Mouse (Mus musculus) intestine, embryonic 14.5 days (tissue): ENCODE measurements around the gene Ogfrl1. TPM values are rescaled to one million over a fixed set of nuclear protein-coding genes. Genes with fewer than 3 reads are reported as not detected.

Source experiments
- ATAC-seq: fragments of 200-750 bp; cut with Nextera tagmentation; replicated peaks from 2 replicates; pipeline ENCODE4 v1.8.0; 2017; ENCODE audit warnings: low read depth, moderate number of reproducible peaks, moderate TSS enrichment, moderate library complexity; ENCODE audit not compliant: low FRiP score, low TSS enrichment
- DNase-seq: peaks from one replicate; pipeline ENCODE4 v3.0.0-alpha.2; 2018; ENCODE audit warnings: low spot score
- H3K27ac ChIP-seq: fragments of 300-500 bp; sonication (generic); 2 replicates; pipeline ENCODE4 v1.5.1; 2014; ENCODE audit warnings: low read depth, mild to moderate bottlenecking, control low read depth
- H3K27me3 ChIP-seq: fragments of 300-500 bp; sonication (generic); replicated peaks from 2 replicates; pipeline ENCODE4 v1.6.1; 2014; ENCODE audit warnings: low read length, control low read depth; ENCODE audit not compliant: control insufficient read depth, insufficient read depth
- H3K36me3 ChIP-seq: fragments of 300-500 bp; sonication (generic); 2 replicates; pipeline ENCODE4 v1.6.1; 2014; ENCODE audit warnings: low read length, control low read depth; ENCODE audit not compliant: control insufficient read depth, insufficient read depth
- H3K4me1 ChIP-seq: fragments of 300-500 bp; sonication (generic); replicated peaks from 2 replicates; pipeline ENCODE4 v1.6.1; 2014; ENCODE audit warnings: low read length, control low read depth, mixed read lengths; ENCODE audit not compliant: control insufficient read depth, insufficient read depth
- H3K4me2 ChIP-seq: fragments of 300-500 bp; sonication (generic); 2 replicates; pipeline ENCODE4 v1.6.1; 2014; ENCODE audit warnings: low read length
- H3K4me3 ChIP-seq: fragments of 300-500 bp; sonication (generic); 2 replicates; pipeline ENCODE4 v1.5.1; 2014; ENCODE audit warnings: low read depth, low read length, control low read depth, mixed read lengths
- H3K9ac ChIP-seq: fragments of 300-500 bp; sonication (generic); 2 replicates; pipeline ENCODE4 v1.6.1; 2014; ENCODE audit warnings: mild to moderate bottlenecking, low read length
- H3K9me3 ChIP-seq: fragments of 300-500 bp; sonication (generic); 2 replicates; pipeline ENCODE4 v1.6.1; 2016; ENCODE audit warnings: low read length, control low read depth; ENCODE audit not compliant: control insufficient read depth
- WGBS: fragments of 180-500 bp; shearing (Covaris S2); extraction: QIAGEN DNeasy Blood & Tissue Kit; methylation state at CpG from one replicate; pipeline ENCODE4 v1.1.7; 2014; 5-methylcytosine and 5-hydroxymethylcytosine counted together
- polyA plus RNA-seq: library from polyadenylated mRNA; unstranded; fragments of >200 nt; fragmentation: Nextera tagmentation; extraction: Ambion mirVana; gene quantifications from 2 replicates; pipeline ENCODE4 v1.2.1, GENCODE M21; 2014

The Ogfrl1 gene
- polyA plus RNA-seq: 5.8 and 7.5 TPM in 2 replicates

DNA sequence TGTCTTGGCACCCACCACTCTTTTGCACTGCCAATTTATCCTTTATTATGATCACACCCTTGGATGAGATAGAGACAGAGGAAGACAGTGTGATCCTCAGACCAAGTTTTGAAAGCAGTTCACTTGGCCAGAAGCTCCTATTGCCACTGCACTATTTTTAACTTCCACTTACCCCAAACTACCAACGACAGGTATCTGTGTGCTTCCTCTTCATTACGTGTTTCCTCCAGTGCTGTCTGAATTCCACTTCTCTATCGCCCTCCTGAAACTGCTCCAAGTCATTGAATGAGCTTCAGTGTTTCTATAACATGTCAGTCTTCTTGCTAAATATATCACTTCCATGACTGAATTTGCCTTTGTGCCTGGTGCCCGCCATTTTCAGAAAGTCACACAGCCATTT is at the start of gene Ogfrl1:
Ogfrl1 (minus strand) TSS at position 150 of the 400 bp plus-strand sequence.
- no peaks in the 10 kb centered on the region for H3K36me3 ChIP-seq
- no peak within 1 kb of the TSS for H3K4me2 ChIP-seq
- no peak within 1 kb of the TSS for H3K9ac ChIP-seq
- no peaks in the 10 kb centered on the region for H3K27me3 ChIP-seq
- no peaks in the 10 kb centered on the region for H3K4me1 ChIP-seq
- H3K27ac ChIP-seq: no peak within 1 kb of the TSS
- DNase-seq (no peak), ATAC-seq (no peak)
- WGBS: 88% methylated on average over 4 of the region's 4 CpGs
- H3K9me3 ChIP-seq: no peaks in the 10 kb centered on the region
- H3K4me3 ChIP-seq: no peak within 1 kb of the TSS

DNA sequence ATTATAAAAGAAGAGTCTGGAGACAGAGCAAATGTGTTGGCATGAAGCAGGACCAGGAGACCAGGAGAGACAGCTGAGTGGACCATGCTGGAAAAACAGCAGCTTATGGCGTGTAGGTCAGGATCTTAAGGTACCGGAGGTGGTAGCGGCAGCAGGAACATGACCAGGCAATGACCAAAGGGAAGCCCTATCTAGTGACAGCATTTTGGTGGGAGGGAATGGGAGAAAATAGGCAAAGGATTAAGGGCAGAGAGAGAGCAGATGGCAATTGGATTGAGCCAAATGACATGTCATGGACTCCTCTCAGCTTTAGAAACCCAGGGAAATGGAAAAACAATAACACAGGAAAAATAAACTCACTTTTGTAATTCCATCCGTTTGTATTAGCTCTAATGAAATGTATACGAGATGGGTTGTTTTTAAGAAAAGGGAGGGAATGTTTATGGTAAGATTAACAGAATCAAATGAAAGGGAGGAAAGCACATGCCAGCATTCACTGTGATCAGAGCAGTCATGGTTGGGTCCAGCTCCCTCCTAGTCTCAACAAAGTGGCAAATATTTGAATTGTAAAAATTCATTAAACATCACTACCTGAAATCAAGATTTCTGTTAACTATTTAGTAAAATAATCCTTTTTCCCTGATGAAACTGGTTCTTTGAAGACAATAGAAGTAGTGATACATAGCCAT is 48.3 kb upstream of the Ogfrl1 start:
- Histone ChIP-seq H3K9ac (no peak overlapping the region), H3K36me3 (no peaks in the 10 kb centered on the region), H3K4me1 (no peaks in the 10 kb centered on the region), H3K9me3 (no peaks in the 10 kb centered on the region), H3K4me2 (no peak overlapping the region), H3K27me3 (no peaks in the 10 kb centered on the region), H3K27ac (no peak overlapping the region), H3K4me3 (no peak overlapping the region)
- ATAC-seq: no peak
- no peak for DNase-seq
- WGBS: 75% methylated on average over 5 of the region's 5 CpGs

DNA sequence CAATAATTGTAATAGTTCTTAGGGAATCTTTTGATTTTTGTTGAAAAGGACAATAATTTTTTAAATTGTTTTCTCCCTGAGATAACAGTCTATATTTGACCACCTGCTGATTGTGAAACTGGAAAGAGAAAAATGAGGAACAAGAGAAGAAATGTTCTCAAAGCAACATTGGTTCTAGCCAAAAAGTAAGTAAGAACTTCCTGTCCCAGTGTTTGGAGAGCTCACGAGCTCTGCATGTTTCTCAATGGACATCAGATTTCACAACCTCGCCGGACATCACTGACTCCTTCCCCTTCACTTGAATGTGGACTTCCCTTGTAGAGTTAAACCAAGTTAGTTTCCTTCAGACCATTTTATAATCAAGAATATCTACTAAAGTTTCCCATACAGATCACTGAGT is 36.0 kb upstream of the Ogfrl1 start:
- no peak overlapping the region for H3K4me2 ChIP-seq
- no peaks in the 10 kb centered on the region for H3K27me3 ChIP-seq
- H3K4me3 ChIP-seq: no peak overlapping the region
- DNase-seq (no peak), ATAC-seq (no peak)
- H3K27ac ChIP-seq: no peak overlapping the region
- H3K9me3 ChIP-seq: no peaks in the 10 kb centered on the region
- H3K4me1 ChIP-seq: no peaks in the 10 kb centered on the region
- no peak overlapping the region for H3K9ac ChIP-seq
- WGBS: 80% methylated on average over 3 of the region's 3 CpGs
- no peaks in the 10 kb centered on the region for H3K36me3 ChIP-seq

DNA sequence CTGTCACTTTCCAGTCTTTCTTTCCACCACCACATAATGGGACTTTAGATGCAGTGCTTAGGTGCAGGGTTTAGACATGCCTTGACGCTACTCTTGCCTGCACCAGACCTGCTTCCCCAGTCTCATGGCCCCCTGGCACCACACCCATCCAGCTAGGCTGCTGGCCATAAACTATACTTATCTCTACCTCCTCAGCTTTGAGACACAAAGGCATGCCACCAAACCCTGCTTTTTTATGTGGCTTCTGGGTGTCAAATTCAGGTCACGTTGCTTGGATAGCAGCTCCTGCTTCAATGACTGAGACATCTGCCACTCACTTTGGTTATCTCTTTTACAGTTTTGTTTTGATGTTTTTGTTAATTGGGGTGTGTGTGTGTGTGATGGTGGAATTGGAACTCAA is 28.9 kb upstream of the Ogfrl1 start:
- Histone ChIP-seq H3K9ac (no peak overlapping the region), H3K27me3 (no peaks in the 10 kb centered on the region), H3K4me3 (no peak overlapping the region), H3K4me1 (no peaks in the 10 kb centered on the region), H3K4me2 (no peak overlapping the region), H3K9me3 (0 out of 2 replicates have a peak, but pooled peaks cover 3% of the 10 kb centered on the region), H3K27ac (no peak overlapping the region), H3K36me3 (no peaks in the 10 kb centered on the region)
- DNase-seq (no peak), ATAC-seq (0 out of 2 replicates have a peak, but pooled peaks have one; percentile 12)
- WGBS: 71% methylated on average over 2 of the region's 2 CpGs

DNA sequence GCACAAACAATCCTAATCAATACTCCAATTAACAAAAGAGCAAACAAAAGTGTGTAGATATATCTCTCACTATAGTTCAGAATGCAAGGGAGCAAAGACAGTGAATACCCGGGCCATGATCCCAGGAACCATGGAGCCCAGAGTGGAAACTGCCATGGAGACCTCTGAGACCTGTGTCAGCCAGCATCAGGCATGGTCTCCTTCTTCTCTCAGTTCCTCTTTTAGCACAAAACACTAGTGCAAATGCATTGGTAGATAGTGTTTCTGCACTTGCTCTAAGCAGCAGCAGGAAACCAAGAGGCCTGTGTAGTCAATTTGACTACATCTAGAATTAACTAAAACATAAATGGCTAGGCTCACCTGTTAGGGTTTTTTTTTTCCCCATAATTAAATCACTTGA is 21.4 kb upstream of the Ogfrl1 start:
- ATAC-seq (no peak), DNase-seq (no peak)
- Histone ChIP-seq H3K27me3 (no peaks in the 10 kb centered on the region), H3K4me2 (no peak overlapping the region), H3K36me3 (no peaks in the 10 kb centered on the region), H3K4me3 (no peak overlapping the region), H3K9me3 (no peaks in the 10 kb centered on the region), H3K4me1 (no peaks in the 10 kb centered on the region), H3K27ac (no peak overlapping the region), H3K9ac (no peak overlapping the region)
- 87% methylated on average over 1 of the region's 1 CpGs for WGBS

DNA sequence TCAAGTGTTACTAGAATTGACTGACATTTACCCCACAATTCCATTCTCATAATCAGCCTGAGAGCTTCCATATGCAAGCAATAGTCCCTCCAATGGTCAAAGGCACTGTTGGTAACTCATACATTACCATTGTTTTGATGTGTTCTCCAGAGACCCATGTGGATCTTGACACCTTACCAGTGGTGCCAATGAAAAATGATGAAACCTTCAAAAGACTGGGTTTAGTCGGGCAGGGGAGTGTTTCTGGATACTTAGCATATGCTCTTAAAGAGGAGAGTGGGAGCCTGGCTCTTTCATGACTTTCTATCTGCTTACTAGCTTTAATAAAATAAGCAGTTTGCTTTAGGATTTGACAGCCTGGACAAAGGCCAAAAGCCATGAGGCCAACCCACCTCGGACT is 20.5 kb upstream of the Ogfrl1 start:
- H3K9ac ChIP-seq: no peak overlapping the region
- no peak overlapping the region for H3K4me3 ChIP-seq
- DNase-seq (no peak), ATAC-seq (no peak)
- H3K4me1 ChIP-seq: no peaks in the 10 kb centered on the region
- no peaks in the 10 kb centered on the region for H3K36me3 ChIP-seq
- WGBS: 56% methylated on average over 2 of the region's 2 CpGs
- no peaks in the 10 kb centered on the region for H3K27me3 ChIP-seq
- H3K27ac ChIP-seq: no peak overlapping the region
- H3K4me2 ChIP-seq: no peak overlapping the region
- H3K9me3 ChIP-seq: no peaks in the 10 kb centered on the region

DNA sequence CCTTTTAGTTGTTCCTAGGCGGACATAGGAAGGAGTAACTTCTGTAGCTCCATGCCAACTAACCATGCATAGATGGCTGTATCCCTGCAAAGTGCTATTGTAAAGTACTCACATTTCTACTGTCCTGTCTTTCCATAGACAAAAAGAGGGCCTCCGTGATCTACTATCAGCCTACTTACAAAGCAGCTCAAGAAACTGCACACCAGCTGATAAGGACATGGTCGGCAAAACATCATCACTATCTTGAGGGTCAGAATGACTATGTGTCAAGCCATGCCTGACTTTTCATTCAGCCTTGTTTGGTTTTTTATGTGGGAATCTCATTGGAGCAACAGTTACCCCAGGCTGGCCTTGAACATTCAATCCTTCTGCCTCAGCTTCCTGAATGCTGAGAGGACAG is 20.0 kb upstream of the Ogfrl1 start:
- DNase-seq: no peak
- Histone ChIP-seq H3K4me1 (no peaks in the 10 kb centered on the region), H3K4me2 (no peak overlapping the region), H3K36me3 (no peaks in the 10 kb centered on the region), H3K27me3 (no peaks in the 10 kb centered on the region), H3K27ac (no peak overlapping the region), H3K4me3 (no peak overlapping the region), H3K9ac (no peak overlapping the region), H3K9me3 (no peaks in the 10 kb centered on the region)
- no peak for ATAC-seq
- WGBS: 85% methylated on average over 3 of the region's 3 CpGs

DNA sequence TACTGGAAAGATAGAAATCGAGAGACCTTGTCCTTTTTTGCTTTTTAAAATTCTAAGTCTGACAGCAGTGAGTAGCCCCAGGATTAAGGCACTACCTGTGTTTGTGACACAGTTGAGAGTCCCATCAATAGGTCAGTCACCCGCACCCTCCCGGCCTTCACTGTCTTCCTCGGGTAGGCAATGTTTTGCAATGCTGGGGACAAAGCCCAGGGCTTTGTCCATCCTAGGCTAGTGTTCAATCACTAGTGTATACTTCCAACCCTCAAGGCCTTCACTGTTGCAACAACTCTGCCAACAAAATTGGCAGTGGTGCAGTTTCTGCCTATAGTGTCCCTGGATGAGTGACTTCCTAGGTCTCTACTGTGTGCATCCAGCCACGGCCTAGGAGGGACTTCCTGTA is 14.0 kb upstream of the Ogfrl1 start:
- Histone ChIP-seq H3K9ac (no peak overlapping the region), H3K9me3 (no peaks in the 10 kb centered on the region), H3K4me3 (no peak overlapping the region), H3K27me3 (no peaks in the 10 kb centered on the region), H3K36me3 (no peaks in the 10 kb centered on the region), H3K4me1 (no peaks in the 10 kb centered on the region), H3K27ac (no peak overlapping the region), H3K4me2 (no peak overlapping the region)
- ATAC-seq: no peak
- no peak for DNase-seq
- 90% methylated on average over 5 of the region's 5 CpGs for WGBS

DNA sequence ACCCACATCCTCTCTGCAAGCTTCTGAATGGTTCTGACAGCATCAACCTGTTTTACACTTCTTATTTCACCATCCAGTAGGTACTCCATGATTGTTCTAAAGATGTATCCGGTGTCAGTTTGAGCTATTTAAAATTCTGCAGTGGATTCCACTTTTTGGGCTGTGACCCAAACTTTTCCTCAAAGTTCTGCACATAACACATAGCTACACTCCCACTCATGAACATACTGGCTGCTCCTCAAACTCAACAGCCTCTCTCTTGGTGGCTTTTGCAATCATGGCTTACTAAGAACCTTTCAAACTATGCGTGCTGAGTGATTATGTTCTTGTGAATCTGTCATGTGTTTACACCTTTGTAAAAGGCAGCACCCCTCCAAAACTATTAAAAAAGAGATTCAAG is 12.4 kb upstream of the Ogfrl1 start:
- DNase-seq (no peak), ATAC-seq (no peak)
- WGBS: 85% methylated on average over 2 of the region's 2 CpGs
- H3K36me3 ChIP-seq: no peaks in the 10 kb centered on the region
- H3K27ac ChIP-seq: no peak overlapping the region
- no peaks in the 10 kb centered on the region for H3K9me3 ChIP-seq
- no peaks in the 10 kb centered on the region for H3K27me3 ChIP-seq
- H3K9ac ChIP-seq: no peak overlapping the region
- H3K4me1 ChIP-seq: no peaks in the 10 kb centered on the region
- no peak overlapping the region for H3K4me2 ChIP-seq
- no peak overlapping the region for H3K4me3 ChIP-seq
